Mouse (Mus musculus): Measurements from ENCODE around the gene Gm9112. TPM values are rescaled to one million over a fixed set of nuclear protein-coding genes. Genes with fewer than 3 reads are reported as not detected.
"Not testable (repeated sequence)": the region's sequence is repeated elsewhere in the genome, so short reads cannot be mapped to it uniquely, and the experiment has no call there.

The Gm9112 gene
- polyA plus RNA-seq (2014; fragmentation: Nextera tagmentation; extraction: Ambion mirVana), result not detected in 2 replicates

GRCm38 (mm10) chrX:102707535-102707934, at the start of gene Gm9112, which contains the start of gene Dmrtc1b:
Gene Gm9112, minus strand, starts transcription at chrX:102707635.
Gene Dmrtc1b, plus strand, starts transcription at chrX:102707865.
- H3K27me3 ChIP-seq (ENCODE audit: control insufficient read depth, insufficient read depth, low read length); H3K27ac ChIP-seq (ENCODE audit: low read depth, low read length); H3K9ac ChIP-seq (ENCODE audit: low read length); H3K4me2 ChIP-seq; ATAC-seq (ENCODE audit: low FRiP score); H3K4me3 ChIP-seq (ENCODE audit: low read depth, low read length); DNase-seq (ENCODE audit: low spot score, missing footprints); H3K9me3 ChIP-seq (ENCODE audit: control insufficient read depth, low read length); H3K36me3 ChIP-seq (ENCODE audit: control insufficient read depth, insufficient read depth, low read length); H3K4me1 ChIP-seq (ENCODE audit: control insufficient read depth, insufficient read depth, low read length): not testable (repeated sequence)
- WGBS, result 90% methylated on average over 5 of the region's 10 CpGs

DNA sequence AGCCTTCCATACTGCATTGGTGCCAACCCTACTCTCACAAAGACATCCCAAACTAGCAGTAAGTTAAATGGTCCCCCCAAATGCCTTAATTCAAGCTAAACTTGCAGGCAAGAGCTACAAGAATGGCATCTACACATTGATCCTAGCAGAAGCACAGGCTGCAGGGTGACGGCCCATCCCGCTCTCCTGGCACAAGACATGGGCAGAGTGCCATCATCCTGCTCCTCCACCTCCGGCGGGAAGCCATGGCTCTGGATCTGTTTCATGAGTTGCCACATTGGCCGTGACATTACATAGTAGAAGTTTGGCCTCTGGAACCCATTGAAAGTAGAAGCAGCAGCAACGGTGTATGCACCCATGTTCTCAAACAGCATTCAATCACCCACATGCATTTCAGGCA, 16.8 kb upstream of the Gm9112 start:
- DNase-seq (ENCODE audit: low spot score, missing footprints); H3K27me3 ChIP-seq (ENCODE audit: control insufficient read depth, insufficient read depth, low read length); H3K9me3 ChIP-seq (ENCODE audit: control insufficient read depth, low read length); H3K4me3 ChIP-seq (ENCODE audit: low read depth, low read length); H3K36me3 ChIP-seq (ENCODE audit: control insufficient read depth, insufficient read depth, low read length); H3K9ac ChIP-seq (ENCODE audit: low read length); H3K4me2 ChIP-seq; H3K4me1 ChIP-seq (ENCODE audit: control insufficient read depth, insufficient read depth, low read length); H3K27ac ChIP-seq (ENCODE audit: low read depth, low read length); ATAC-seq (ENCODE audit: low FRiP score): not testable (repeated sequence)
- WGBS, result 94% methylated on average over 6 of the region's 6 CpGs

- H3K27me3 ChIP-seq (ENCODE audit: control insufficient read depth, insufficient read depth, low read length); H3K4me1 ChIP-seq (ENCODE audit: control insufficient read depth, insufficient read depth, low read length); H3K27ac ChIP-seq (ENCODE audit: low read depth, low read length); H3K4me2 ChIP-seq; ATAC-seq (ENCODE audit: low FRiP score); H3K9me3 ChIP-seq (ENCODE audit: control insufficient read depth, low read length); H3K36me3 ChIP-seq (ENCODE audit: control insufficient read depth, insufficient read depth, low read length); H3K9ac ChIP-seq (ENCODE audit: low read length); DNase-seq (ENCODE audit: low spot score, missing footprints); H3K4me3 ChIP-seq (ENCODE audit: low read depth, low read length): not testable (repeated sequence)
- 68% methylated on average over 3 of the region's 3 CpGs for WGBS
Measured at GRCm38 (mm10) chrX:102700636-102701035, 6.8 kb downstream of the Gm9112 start.

DNA sequence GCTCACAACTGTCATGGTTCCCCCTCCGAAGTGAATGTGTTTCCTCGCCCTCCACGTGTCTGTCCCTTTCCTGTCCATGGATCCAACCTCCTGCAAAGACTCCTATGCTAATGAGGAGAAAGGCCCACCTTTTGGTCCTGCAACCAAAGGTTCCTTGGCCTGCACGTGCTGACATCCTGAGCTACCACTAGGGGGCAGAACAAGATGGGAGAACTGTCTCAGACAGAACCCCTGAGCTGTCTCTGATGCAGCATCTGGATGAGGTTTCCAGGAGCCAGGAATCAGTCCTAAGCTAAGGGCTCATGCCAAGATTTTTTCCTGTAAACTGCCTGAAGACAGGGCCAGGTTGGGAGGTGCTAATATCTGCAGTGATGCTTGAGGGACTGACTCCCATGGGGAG, 18.2 kb downstream of the Gm9112 start:
- DNase-seq (ENCODE audit: low spot score, missing footprints); H3K9ac ChIP-seq (ENCODE audit: low read length); H3K36me3 ChIP-seq (ENCODE audit: control insufficient read depth, insufficient read depth, low read length); H3K9me3 ChIP-seq (ENCODE audit: control insufficient read depth, low read length); H3K4me2 ChIP-seq; H3K4me1 ChIP-seq (ENCODE audit: control insufficient read depth, insufficient read depth, low read length); H3K27me3 ChIP-seq (ENCODE audit: control insufficient read depth, insufficient read depth, low read length); H3K4me3 ChIP-seq (ENCODE audit: low read depth, low read length); H3K27ac ChIP-seq (ENCODE audit: low read depth, low read length): not testable (repeated sequence)
- ATAC-seq (ENCODE audit: low FRiP score), result peak; percentile 59; the same call in 1 of the 2 replicates
- 26% methylated on average over 4 of the region's 4 CpGs for WGBS

DNA sequence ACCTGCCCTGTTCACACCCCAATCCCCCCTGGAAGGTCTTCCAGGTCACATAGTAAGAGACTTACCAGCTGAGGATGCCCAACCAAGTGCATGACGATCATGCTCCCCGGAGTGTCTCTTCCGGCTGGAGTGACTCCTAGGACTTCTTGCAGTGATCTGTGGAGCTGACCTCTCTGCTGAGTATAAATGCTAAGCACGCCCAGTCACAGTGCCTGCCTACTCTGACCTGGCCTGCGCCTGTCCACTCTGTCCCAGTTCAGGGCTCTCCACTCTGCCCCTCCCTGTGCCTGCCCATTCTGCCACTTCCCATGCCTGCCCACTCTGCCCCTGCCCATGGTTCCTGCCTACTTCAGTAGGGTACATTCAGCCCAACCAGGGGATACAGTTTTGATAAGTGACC, 20.6 kb downstream of the Gm9112 start, which contains the start of gene Gm3880:
Gene Gm3880 (minus strand): TSS at position 101 of the 400 bp plus-strand sequence.
- H3K36me3 ChIP-seq (ENCODE audit: control insufficient read depth, insufficient read depth, low read length); H3K4me1 ChIP-seq (ENCODE audit: control insufficient read depth, insufficient read depth, low read length); H3K4me2 ChIP-seq; DNase-seq (ENCODE audit: low spot score, missing footprints); H3K4me3 ChIP-seq (ENCODE audit: low read depth, low read length); H3K9me3 ChIP-seq (ENCODE audit: control insufficient read depth, low read length); H3K9ac ChIP-seq (ENCODE audit: low read length); H3K27me3 ChIP-seq (ENCODE audit: control insufficient read depth, insufficient read depth, low read length); ATAC-seq (ENCODE audit: low FRiP score); H3K27ac ChIP-seq (ENCODE audit: low read depth, low read length): not testable (repeated sequence)
- 87% methylated on average over 5 of the region's 5 CpGs for WGBS

DNA sequence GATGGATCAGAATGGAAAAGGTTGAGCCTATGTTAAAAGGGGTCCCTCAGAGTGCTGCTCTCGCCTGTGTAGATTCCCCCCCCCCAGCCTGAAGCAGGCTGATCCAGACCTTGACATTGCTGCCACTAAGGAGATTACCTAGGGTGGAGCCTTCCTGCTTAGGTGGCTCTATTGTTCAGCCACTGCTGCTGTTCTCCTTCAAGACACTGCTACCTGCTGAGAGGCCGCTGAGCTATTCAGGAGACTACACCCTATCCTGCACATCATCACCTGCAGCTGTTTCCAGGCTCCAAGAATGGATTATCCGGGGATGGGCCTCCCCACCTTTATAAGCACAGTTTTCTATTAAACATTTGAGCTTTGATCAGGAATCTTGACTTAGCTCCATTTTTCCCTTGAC, 22.7 kb downstream of the Gm9112 start:
- not testable (repeated sequence) for DNase-seq (ENCODE audit: low spot score, missing footprints); H3K4me2 ChIP-seq; H3K27ac ChIP-seq (ENCODE audit: low read depth, low read length); H3K27me3 ChIP-seq (ENCODE audit: control insufficient read depth, insufficient read depth, low read length); H3K9me3 ChIP-seq (ENCODE audit: control insufficient read depth, low read length); ATAC-seq (ENCODE audit: low FRiP score); H3K4me1 ChIP-seq (ENCODE audit: control insufficient read depth, insufficient read depth, low read length); H3K9ac ChIP-seq (ENCODE audit: low read length); H3K4me3 ChIP-seq (ENCODE audit: low read depth, low read length); H3K36me3 ChIP-seq (ENCODE audit: control insufficient read depth, insufficient read depth, low read length)
- 35% methylated on average over 3 of the region's 3 CpGs for WGBS

GRCm38 (mm10) chrX:102666641-102667040, 40.8 kb downstream of the Gm9112 start:
- H3K27ac ChIP-seq (ENCODE audit: low read depth, low read length), result no peak overlapping the region
- WGBS, result 73% methylated on average over 2 of the region's 2 CpGs
- H3K4me3 ChIP-seq (ENCODE audit: low read depth, low read length), result no peak overlapping the region
- H3K4me2 ChIP-seq, result no peak overlapping the region
- H3K27me3 ChIP-seq (ENCODE audit: control insufficient read depth, insufficient read depth, low read length), result no peaks in the 10 kb centered on the region
- H3K9ac ChIP-seq (ENCODE audit: low read length), result no peak overlapping the region
- DNase-seq (ENCODE audit: low spot score, missing footprints) (no peak), ATAC-seq (ENCODE audit: low FRiP score) (no peak)
- no peaks in the 10 kb centered on the region for H3K9me3 ChIP-seq (ENCODE audit: control insufficient read depth, low read length)
- no peaks in the 10 kb centered on the region for H3K4me1 ChIP-seq (ENCODE audit: control insufficient read depth, insufficient read depth, low read length)
- H3K36me3 ChIP-seq (ENCODE audit: control insufficient read depth, insufficient read depth, low read length), result no peaks in the 10 kb centered on the region

DNA sequence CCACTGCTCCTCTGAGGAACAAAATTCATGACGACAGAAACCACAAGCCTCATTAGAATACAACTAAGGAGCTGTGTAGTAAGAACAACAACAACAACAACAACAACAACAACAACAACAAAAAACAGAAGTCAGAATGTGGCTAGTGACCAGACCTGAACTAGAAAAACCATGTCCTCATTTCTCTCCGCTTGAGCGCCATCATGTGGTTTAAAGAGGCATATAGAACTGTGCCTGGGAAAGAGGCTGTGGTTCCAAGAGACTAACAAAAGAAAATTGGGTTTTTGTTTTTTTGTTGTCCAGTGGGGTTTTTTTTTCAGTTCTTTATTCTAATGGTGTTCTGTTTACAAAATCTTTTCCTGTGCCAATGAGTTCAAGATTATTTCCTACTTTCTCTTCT, 46.7 kb downstream of the Gm9112 start:
- 18% methylated on average over 3 of the region's 3 CpGs for WGBS
- no peak for ATAC-seq (ENCODE audit: low FRiP score)
- no peak overlapping the region for H3K27ac ChIP-seq (ENCODE audit: low read depth, low read length)

More for the DNA sequence above, 46.7 kb downstream of the Gm9112 start:
- no peak overlapping the region for H3K4me2 ChIP-seq
- no peak overlapping the region for H3K4me3 ChIP-seq (ENCODE audit: low read depth, low read length)
- H3K9ac ChIP-seq (ENCODE audit: low read length), result no peak overlapping the region
- H3K27me3 ChIP-seq (ENCODE audit: control insufficient read depth, insufficient read depth, low read length), result no peaks in the 10 kb centered on the region
- no peaks in the 10 kb centered on the region for H3K36me3 ChIP-seq (ENCODE audit: control insufficient read depth, insufficient read depth, low read length)
- H3K4me1 ChIP-seq (ENCODE audit: control insufficient read depth, insufficient read depth, low read length), result no peaks in the 10 kb centered on the region
- DNase-seq (ENCODE audit: low spot score, missing footprints), result no peak
- H3K9me3 ChIP-seq (ENCODE audit: control insufficient read depth, low read length), result no peaks in the 10 kb centered on the region
